Mouse (Mus musculus) G1E (cell line): ENCODE results near the gene Itga1. TPM values are rescaled to one million over a fixed set of nuclear protein-coding genes. Genes with fewer than 3 reads are reported as not detected.

ENCODE experiments used
- ATAC-seq: 2 replicates; pipeline ENCODE4 v1.8.0; 2016; ENCODE audit warnings: mild to moderate bottlenecking; ENCODE audit not compliant: insufficient number of reproducible peaks, poor library complexity, low FRiP score, severe bottlenecking; ENCODE audit errors: extremely low read depth
- DNase-seq: peaks from one replicate; pipeline ENCODE4 v3.0.0; 2012; ENCODE audit warnings: low spot score
- H3K27me3 ChIP-seq: 2 replicates; pipeline ENCODE4 v1.6.1; 2012; ENCODE audit warnings: mild to moderate bottlenecking, low read length, inconsistent platforms; ENCODE audit not compliant: insufficient read depth
- H3K36me3 ChIP-seq: replicated peaks from 2 replicates; pipeline ENCODE3; 2012; ENCODE audit warnings: mild to moderate bottlenecking, inconsistent platforms
- H3K4me1 ChIP-seq: 2 replicates; pipeline ENCODE4 v1.6.1; 2012; ENCODE audit warnings: low read depth, low read length, inconsistent platforms, mixed read lengths; ENCODE audit not compliant: insufficient read depth
- H3K4me3 ChIP-seq: 2 replicates; pipeline ENCODE4 v1.5.1; 2012; ENCODE audit warnings: low read depth, mild to moderate bottlenecking, inconsistent platforms, low read length, moderate library complexity, mixed read lengths
- H3K9me3 ChIP-seq: replicated peaks from 2 replicates; pipeline ENCODE4 v1.6.1; 2012; ENCODE audit warnings: inconsistent platforms
- CTCF ChIP-seq: IDR thresholded peaks from 2 replicates; pipeline ENCODE4 v1.5.1; 2012; ENCODE audit warnings: low read depth, low read length, inconsistent platforms, mixed read lengths
- GATA1 ChIP-seq: IDR thresholded peaks from 2 replicates; pipeline ENCODE4 v1.6.1; 2012; ENCODE audit warnings: borderline replicate concordance, low read length, inconsistent platforms, mixed read lengths
- GATA2 ChIP-seq: IDR thresholded peaks from 2 replicates; pipeline ENCODE4 v1.6.1; 2012; ENCODE audit warnings: low read depth, low read length, inconsistent platforms, borderline replicate concordance
- POLR2AphosphoS5 ChIP-seq: IDR thresholded peaks from 2 replicates; pipeline ENCODE4 v1.6.1; 2012; ENCODE audit warnings: low read depth, low read length, inconsistent platforms; ENCODE audit not compliant: insufficient replicate concordance
- TAL1 ChIP-seq: conservative IDR thresholded peaks from 2 replicates; pipeline ENCODE4 v1.6.1; 2012; ENCODE audit warnings: low read depth, low read length, inconsistent platforms, mixed read lengths
- polyA plus RNA-seq: library from polyadenylated mRNA; stranded (reverse); fragments of >175 nt; gene quantifications from 2 replicates; pipeline ENCODE4 v1.2.3, GENCODE M21; 2012
- total RNA-seq, 2 experiments: library from RNA; stranded (forward) in 1 of 2; stranded (reverse) in 1 of 2; fragments of 200-1000 nt in 1 of 2; fragments of >200 nt in 1 of 2; fragmentation: Nextera tagmentation in 1 of 2; gene quantifications; 2 replicates each; pipeline ENCODE4 v1.2.3; 2014 to 2017

Itga1 gene
- total and polyA plus RNA-seq, 3 experiments = 0.44 TPM; not detected in 2

DNA sequence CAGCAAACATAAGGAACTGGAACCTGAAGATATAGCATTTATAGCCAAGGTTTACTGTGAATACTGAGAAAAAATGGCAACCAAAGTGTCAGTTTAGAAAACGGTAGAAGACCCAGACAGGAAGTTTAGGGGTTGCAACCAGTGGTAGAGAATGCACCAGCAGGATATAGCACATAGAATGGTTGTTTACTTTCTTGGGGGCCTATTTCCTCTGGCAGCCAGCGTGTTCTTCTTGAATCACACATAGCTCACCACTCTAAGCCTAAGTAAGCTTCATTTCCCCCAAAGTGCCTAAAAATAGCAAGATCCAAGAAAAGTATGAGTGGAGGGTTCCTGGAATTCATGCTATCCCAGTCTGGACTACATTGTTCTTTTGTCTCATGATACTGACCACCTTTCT, 59.1 kb downstream of the Itga1 start:
- Histone ChIP-seq H3K36me3 (no peaks in the 10 kb centered on the region), H3K9me3 (no peaks in the 10 kb centered on the region), H3K4me3 (no peak overlapping the region), H3K4me1 (no peaks in the 10 kb centered on the region), H3K27me3 (no peaks in the 10 kb centered on the region)
- DNase-seq (no peak), ATAC-seq (no peak)
- TF ChIP-seq GATA1 (no peak), POLR2AphosphoS5 (no peak), TAL1 (no peak)

DNA sequence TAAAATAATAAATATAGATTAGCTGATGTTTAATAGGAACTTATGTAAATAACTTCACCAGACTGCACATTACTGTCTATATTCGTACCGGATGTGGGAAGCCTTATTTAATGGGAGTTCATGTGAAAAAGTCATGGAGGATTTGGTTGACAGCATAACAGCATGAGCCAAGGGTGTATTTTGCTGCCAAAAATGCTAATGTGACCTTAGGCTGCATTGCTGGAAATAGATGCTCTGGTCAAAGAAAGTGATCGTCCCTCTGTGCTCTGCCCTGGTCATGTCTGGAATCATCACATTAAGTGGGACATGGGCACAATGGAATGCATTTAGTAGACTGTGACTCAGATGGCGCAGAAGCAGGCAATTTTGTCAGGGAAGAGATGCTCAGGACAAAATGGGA, 64.5 kb downstream of the Itga1 start:
- H3K4me1 ChIP-seq = no peaks in the 10 kb centered on the region
- no peak for DNase-seq
- no peaks in the 10 kb centered on the region for H3K36me3 ChIP-seq
- no peak for TF ChIP-seq TAL1
- no peak for TF ChIP-seq GATA1
- TF ChIP-seq POLR2AphosphoS5 = no peak
- TF ChIP-seq CTCF = no peak
- TF ChIP-seq GATA2 = no peak
- no peak for ATAC-seq
- no peaks in the 10 kb centered on the region for H3K9me3 ChIP-seq
- H3K27me3 ChIP-seq = no peaks in the 10 kb centered on the region
- no peak overlapping the region for H3K4me3 ChIP-seq

DNA sequence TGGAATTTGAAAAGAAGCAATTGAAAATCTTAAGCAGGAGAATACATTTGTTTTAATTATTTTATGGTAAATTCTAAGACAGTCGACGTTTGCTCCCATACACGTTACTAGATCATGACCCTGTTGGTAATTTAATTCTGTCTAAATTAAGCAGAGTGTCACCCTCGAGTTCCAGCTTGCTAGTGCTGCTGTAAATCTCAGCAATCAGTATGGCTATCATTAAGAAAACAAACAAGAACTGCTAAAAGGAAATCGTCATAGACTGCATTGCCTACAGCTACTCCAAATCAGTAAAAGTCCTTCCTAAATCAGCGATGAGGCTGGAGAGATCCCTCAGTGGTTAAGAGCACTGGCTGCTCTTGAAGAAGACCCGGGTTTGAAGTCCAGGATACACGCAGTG, 66.4 kb downstream of the Itga1 start:
- ATAC-seq = no peak
- no peak for DNase-seq
- Histone ChIP-seq H3K4me1 (no peaks in the 10 kb centered on the region), H3K9me3 (no peaks in the 10 kb centered on the region), H3K36me3 (no peaks in the 10 kb centered on the region), H3K4me3 (no peak overlapping the region), H3K27me3 (no peaks in the 10 kb centered on the region)
- TF ChIP-seq GATA1 (no peak), TAL1 (no peak), GATA2 (no peak), POLR2AphosphoS5 (no peak), CTCF (no peak)

DNA sequence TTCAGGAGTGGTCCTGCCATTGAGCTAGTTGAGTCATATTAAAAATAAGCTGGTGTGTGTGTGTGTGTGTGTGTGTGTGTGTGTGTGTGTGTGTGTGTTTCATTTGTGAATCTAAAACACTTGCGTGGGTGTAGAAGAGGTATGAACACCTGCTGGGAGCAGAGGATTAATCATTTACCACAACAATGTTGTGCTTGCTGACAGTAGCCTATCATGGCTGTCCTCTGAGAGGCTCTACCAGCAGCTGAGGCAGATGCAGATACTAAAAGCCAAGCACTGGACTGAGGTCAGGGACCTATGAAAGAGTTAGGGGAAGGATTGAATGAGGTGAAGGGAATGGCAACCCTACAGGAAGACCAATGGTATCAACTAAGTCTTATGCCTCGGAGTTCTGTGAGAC, 68.6 kb downstream of the Itga1 start:
- Histone ChIP-seq H3K9me3 (no peaks in the 10 kb centered on the region), H3K36me3 (no peaks in the 10 kb centered on the region), H3K4me3 (no peak overlapping the region), H3K4me1 (no peaks in the 10 kb centered on the region), H3K27me3 (no peaks in the 10 kb centered on the region)
- DNase-seq = no peak
- no peak for ATAC-seq
- TF ChIP-seq CTCF = no peak
- no peak for TF ChIP-seq GATA2
- TF ChIP-seq TAL1 = no peak
- TF ChIP-seq GATA1 = no peak
- TF ChIP-seq POLR2AphosphoS5 = no peak

DNA sequence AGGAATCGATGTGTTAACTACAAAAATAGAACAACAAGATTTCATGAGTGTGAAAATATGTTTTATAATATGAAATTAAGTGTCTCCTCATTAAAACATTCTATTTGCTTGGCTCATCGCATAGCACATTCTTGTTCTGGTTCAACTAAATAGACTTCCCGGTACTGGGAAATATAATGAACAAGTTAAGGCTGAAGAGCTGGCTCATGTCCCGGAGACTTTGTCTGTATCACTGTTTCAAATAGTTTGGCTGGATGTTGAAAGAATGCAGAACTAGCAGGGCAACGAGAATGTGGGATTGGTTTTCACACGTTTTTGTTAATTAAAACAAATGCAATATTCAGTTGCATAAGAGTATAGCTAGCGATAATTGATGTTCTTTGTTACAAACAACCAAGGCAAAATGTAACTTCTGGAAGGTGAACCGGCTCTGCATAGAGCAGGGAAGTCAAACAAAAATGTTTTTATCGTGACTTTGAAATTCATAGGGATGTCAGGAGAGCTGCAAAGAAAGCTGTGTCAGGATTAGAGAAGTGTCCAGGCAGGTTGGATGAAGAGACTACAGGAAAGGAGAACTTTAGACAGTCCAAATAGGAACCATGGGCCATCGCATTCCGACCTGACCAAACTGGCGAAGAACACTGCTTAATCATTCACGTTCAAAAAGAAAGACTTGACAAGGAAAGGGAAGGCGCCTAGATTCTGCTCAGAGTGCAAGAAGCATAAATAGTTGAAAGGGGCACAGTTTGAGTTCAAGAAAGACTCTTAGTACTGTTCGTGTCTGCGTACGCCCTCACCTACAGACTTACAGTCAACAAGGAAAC, 70.4 kb downstream of the Itga1 start:
- no peaks in the 10 kb centered on the region for H3K36me3 ChIP-seq
- H3K4me1 ChIP-seq = no peaks in the 10 kb centered on the region
- ATAC-seq (no peak), DNase-seq (no peak)
- H3K4me3 ChIP-seq = no peak overlapping the region
- no peaks in the 10 kb centered on the region for H3K9me3 ChIP-seq
- H3K27me3 ChIP-seq = no peaks in the 10 kb centered on the region
- TF ChIP-seq GATA2 = no peak
- TF ChIP-seq CTCF = no peak
- TF ChIP-seq TAL1 = no peak
- TF ChIP-seq GATA1 = no peak
- no peak for TF ChIP-seq POLR2AphosphoS5

DNA sequence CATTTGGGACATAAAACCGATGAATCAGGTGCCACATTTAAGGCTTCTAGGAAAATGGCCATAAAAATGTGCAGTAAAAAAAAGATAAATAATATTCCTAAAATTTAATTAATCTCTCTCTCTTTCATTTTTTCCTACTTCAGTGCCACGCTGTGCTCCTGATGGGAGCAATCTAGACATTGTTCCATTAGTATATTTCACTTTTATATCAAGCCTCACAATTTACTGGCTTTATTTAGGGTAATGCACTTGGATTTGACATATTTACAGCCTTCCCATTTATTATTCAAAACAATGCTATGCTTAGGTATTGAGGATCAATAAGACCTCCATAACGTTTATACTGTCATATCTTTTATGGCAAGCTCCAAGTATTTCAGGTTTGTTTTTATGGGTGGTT, 76.4 kb downstream of the Itga1 start:
- ATAC-seq = no peak
- H3K36me3 ChIP-seq = no peaks in the 10 kb centered on the region
- DNase-seq = no peak
- no peak for TF ChIP-seq GATA2
- TF ChIP-seq POLR2AphosphoS5 = no peak
- TF ChIP-seq CTCF = no peak
- TF ChIP-seq TAL1 = no peak
- TF ChIP-seq GATA1 = no peak
- H3K9me3 ChIP-seq = no peaks in the 10 kb centered on the region
- no peak overlapping the region for H3K4me3 ChIP-seq
- H3K4me1 ChIP-seq = no peaks in the 10 kb centered on the region
- no peaks in the 10 kb centered on the region for H3K27me3 ChIP-seq
